Mouse (Mus musculus): ENCODE results near the gene LTO1. TPM values are rescaled to one million over a fixed set of nuclear protein-coding genes. Genes with fewer than 3 reads are reported as not detected.

The LTO1 gene
- polyA plus RNA-seq, 1 experiment from 2014 or later, result 21.4 TPM

DNA sequence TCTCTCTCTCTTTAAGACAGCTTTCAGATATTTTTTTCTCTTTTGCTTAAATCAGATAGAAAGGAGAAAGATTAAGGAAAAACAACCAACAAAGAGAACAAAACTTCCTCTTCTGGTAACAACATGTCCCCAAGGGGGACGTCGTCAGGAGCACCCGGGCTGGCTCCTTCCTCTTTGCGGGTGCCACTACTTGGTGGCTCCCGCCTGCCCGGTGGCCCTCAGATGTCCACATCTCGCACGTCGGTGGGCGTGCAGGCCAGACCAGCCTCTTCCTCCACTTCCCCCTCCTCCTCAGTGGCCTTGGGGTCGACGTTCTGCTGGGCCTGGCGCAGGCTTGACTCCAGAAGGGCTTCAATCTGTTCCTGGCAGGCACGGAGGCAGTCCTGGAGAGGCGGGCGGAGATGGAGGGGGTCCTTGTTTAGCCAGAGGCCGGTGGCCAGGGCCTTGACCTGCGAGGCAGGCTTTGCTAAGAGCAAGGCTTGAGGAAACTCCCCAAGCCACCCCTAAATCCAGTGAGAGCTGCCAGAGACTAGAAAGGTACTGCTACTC lies 17.6 kb downstream of the LTO1 start:
- H3K9ac ChIP-seq, result no peak overlapping the region
- no peaks in the 10 kb centered on the region for H3K9me3 ChIP-seq (replicated peaks)
- no peak overlapping the region for H3K27ac ChIP-seq (ENCODE audit: poor library complexity, severe bottlenecking)
- peaks cover 69% of the 10 kb centered on the region for H3K36me3 ChIP-seq
- no peaks in the 10 kb centered on the region for H3K27me3 ChIP-seq (replicated peaks)
- H3K4me2 ChIP-seq, result no peak overlapping the region
- H3K4me1 ChIP-seq (replicated peaks), result peaks cover 24% of the 10 kb centered on the region
- no peak overlapping the region for H3K4me3 ChIP-seq
- WGBS, result 79% methylated on average over 18 of the region's 18 CpGs
- ATAC-seq (ENCODE audit: insufficient number of reproducible peaks, low FRiP score), result no peak

DNA sequence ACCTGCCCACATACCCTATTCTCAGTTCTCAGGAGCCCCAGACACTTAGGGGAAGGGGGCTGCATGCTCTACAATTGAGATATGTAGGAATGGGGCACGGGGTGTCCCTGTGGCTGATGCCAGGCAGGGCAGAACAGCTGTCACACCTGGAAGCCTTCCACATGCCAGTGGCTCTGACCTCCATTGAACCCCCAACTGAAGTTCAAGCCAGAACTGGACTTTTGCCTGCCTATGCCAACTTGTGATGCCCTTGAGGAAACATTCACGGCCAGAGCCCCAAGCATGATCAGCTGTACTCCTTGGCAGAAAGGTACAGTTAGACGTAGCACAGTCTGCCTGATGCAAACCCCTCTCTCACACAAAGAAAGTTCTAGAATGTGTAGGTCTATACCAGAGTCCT lies 18.4 kb downstream of the LTO1 start:
- H3K4me2 ChIP-seq, result no peak overlapping the region
- peaks cover 67% of the 10 kb centered on the region for H3K36me3 ChIP-seq
- H3K27me3 ChIP-seq (replicated peaks), result no peaks in the 10 kb centered on the region
- peaks cover 18% of the 10 kb centered on the region for H3K4me1 ChIP-seq (replicated peaks)
- no peak for ATAC-seq (ENCODE audit: insufficient number of reproducible peaks, low FRiP score)
- no peaks in the 10 kb centered on the region for H3K9me3 ChIP-seq (replicated peaks)
- no peak overlapping the region for H3K9ac ChIP-seq
- WGBS, result 84% methylated on average over 3 of the region's 3 CpGs
- no peak overlapping the region for H3K27ac ChIP-seq (ENCODE audit: poor library complexity, severe bottlenecking)
- H3K4me3 ChIP-seq, result no peak overlapping the region

DNA sequence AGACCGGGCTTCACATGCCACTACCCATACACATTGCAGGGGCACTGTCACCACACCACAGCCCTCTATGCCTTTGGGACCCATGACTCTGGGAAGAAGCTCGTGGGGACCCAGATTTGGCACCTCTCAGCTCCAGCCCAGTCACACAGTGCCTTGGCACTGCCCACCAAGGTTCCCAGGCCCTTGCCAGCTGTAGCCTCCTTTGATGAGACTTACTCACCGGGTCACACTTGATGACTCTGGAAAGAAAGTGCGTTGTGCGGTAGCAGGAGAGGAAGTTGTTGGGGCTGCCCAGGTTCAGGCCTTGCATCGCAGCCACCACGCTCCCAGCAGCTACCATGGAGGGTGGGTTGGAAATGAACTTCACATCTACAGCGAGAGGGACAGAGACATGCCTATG lies 18.9 kb downstream of the LTO1 start:
- Histone ChIP-seq H3K9ac (no peak overlapping the region), H3K4me1 (replicated peaks) (peaks cover 16% of the 10 kb centered on the region), H3K4me3 (no peak overlapping the region), H3K27ac (ENCODE audit: poor library complexity, severe bottlenecking) (no peak overlapping the region), H3K36me3 (peaks cover 67% of the 10 kb centered on the region), H3K27me3 (replicated peaks) (no peaks in the 10 kb centered on the region), H3K9me3 (replicated peaks) (no peaks in the 10 kb centered on the region), H3K4me2 (no peak overlapping the region)
- no peak for ATAC-seq (ENCODE audit: insufficient number of reproducible peaks, low FRiP score)
- 85% methylated on average over 8 of the region's 8 CpGs for WGBS

DNA sequence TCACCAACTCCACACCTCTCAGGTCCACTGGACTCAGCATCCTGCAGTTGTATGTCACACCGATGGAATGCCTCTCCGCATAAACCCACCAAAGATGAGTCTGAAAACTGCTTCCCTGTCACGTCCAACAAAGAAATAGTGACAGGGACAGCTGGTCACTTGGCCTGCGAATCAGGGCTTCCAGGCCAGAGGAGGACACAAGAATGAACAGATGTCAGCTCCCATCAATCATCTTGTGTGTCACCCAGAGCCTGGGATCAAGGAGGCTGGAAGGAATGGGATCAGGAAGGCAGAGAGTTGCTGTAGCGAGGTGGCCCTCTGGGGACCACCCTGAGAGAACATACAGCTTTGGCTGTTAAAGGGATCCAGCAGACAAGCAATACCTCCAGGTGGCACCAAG lies 20.0 kb downstream of the LTO1 start:
- Histone ChIP-seq H3K9me3 (replicated peaks) (no peaks in the 10 kb centered on the region), H3K9ac (no peak overlapping the region), H3K27ac (ENCODE audit: poor library complexity, severe bottlenecking) (no peak overlapping the region), H3K4me3 (no peak overlapping the region), H3K27me3 (replicated peaks) (no peaks in the 10 kb centered on the region), H3K4me1 (replicated peaks) (peaks cover 16% of the 10 kb centered on the region), H3K4me2 (no peak overlapping the region), H3K36me3 (peaks cover 67% of the 10 kb centered on the region)
- WGBS, result 80% methylated on average over 5 of the region's 5 CpGs
- ATAC-seq (ENCODE audit: insufficient number of reproducible peaks, low FRiP score), result no peak

DNA sequence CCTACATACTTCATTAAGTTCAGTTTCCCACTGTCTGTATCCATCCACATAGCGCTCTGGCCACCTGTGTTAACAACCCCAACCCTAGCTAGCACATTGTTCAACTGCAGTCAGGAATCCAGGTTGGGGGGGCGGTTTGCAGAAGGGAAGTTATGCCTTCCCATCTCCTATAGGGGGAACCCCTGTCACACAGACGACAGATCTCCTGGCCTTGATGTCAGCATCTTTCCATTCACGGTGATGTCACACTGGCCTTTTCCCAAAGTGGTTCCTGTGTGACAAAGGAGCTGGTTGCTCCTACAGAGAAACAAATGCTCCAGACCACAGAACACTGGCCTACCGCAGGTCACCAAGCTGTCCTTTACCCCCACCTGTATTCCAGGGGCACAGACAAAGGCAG lies 20.7 kb downstream of the LTO1 start:
- H3K9me3 ChIP-seq (replicated peaks), result no peaks in the 10 kb centered on the region
- no peaks in the 10 kb centered on the region for H3K27me3 ChIP-seq (replicated peaks)
- no peak overlapping the region for H3K4me2 ChIP-seq
- peaks cover 23% of the 10 kb centered on the region for H3K4me1 ChIP-seq (replicated peaks)
- no peak overlapping the region for H3K27ac ChIP-seq (ENCODE audit: poor library complexity, severe bottlenecking)
- H3K4me3 ChIP-seq, result no peak overlapping the region
- no peak overlapping the region for H3K9ac ChIP-seq
- ATAC-seq (ENCODE audit: insufficient number of reproducible peaks, low FRiP score), result no peak
- H3K36me3 ChIP-seq, result peaks cover 62% of the 10 kb centered on the region
- WGBS, result 47% methylated on average over 5 of the region's 5 CpGs

DNA sequence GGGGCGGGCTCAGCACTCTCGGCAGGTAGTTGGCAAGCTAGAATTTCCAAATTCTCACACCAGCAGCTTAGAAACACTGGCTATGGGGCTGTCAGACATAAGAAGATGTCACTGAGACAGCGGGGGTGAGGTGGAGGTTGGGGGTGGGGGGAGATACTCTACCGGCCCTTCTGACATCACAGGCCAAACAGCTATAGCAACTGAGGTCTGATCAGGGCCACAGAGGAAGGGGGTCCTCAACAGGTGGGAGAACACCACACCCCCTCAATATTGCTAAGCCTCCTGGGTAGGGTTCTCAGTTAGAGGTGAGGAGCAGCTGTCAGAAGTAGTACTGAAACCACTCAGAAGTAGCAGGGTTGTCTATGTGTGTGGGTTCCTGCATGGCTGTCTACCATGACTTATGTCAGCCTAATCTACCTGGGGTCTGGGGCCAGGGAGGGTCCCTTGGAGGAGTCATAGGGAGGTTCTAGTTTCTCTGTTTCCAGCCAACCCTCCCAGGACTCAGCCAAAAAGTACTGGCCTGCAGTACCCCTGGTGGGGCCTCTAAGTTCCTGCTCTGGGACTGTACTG lies 21.5 kb downstream of the LTO1 start:
- Histone ChIP-seq H3K9ac (no peak overlapping the region), H3K9me3 (replicated peaks) (no peaks in the 10 kb centered on the region), H3K27me3 (replicated peaks) (no peaks in the 10 kb centered on the region), H3K4me3 (no peak overlapping the region), H3K4me1 (replicated peaks) (peaks cover 24% of the 10 kb centered on the region), H3K36me3 (peaks cover 54% of the 10 kb centered on the region), H3K27ac (ENCODE audit: poor library complexity, severe bottlenecking) (no peak overlapping the region), H3K4me2 (no peak overlapping the region)
- WGBS, result 76% methylated on average over 4 of the region's 4 CpGs
- ATAC-seq (ENCODE audit: insufficient number of reproducible peaks, low FRiP score), result no peak

DNA sequence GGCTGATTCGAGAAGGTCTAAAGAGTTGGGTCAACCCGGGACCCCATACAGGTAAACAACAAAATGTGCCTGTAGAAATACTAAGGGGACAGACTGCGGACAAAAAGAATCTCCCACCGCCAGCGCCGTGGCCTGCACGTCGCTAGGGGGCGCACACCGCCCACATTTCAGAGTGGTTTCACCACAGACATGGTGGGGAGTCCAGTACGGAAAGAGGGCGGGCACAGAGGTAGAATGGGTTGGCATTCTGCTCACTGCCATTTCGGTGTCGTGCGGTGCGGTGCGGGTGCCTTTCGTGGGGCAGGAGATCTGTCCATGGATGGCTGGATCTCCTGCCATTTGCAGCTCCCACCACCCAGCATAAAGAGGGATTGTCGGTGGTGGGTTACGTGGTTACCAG lies 22.6 kb downstream of the LTO1 start:
- H3K9ac ChIP-seq, result peak overlapping the region; percentile 88
- ATAC-seq (ENCODE audit: insufficient number of reproducible peaks, low FRiP score), result 0 out of 2 replicates have a peak, but pooled peaks have one; percentile 17
- H3K4me1 ChIP-seq (replicated peaks), result peaks cover 30% of the 10 kb centered on the region

DNA sequence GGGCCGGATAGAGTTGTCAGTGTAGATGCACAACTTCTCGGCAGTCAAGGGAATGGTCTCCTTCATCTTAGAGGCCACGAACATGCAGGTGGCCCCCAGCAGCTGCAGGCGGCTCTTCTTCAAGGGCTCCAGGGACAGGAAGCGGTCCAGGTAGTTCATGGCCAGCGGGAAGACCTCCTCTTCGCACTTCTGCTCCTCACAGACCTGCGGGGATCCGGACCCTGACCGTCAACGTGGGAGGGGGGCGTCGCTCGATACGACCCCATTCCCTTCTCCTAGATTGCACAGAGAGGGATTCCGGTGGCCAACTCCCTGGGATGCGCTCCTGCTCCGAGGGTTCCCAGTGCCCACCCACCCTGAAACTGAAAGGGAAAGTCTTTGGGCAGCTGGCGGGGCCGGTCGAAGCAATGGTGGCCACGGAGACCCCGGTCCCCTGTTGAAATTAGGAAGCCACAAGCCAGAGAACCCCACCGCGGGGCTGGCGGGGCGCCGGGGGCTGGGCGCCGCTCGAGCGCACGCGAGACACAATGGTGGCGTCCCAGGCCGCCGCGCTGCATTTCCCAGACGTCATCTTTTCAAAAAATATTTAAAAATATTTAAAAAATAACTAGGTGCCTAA lies 23.1 kb downstream of the LTO1 start:
- H3K4me1 ChIP-seq (replicated peaks), result peaks cover 35% of the 10 kb centered on the region
- H3K27ac ChIP-seq (ENCODE audit: poor library complexity, severe bottlenecking), result peak overlapping the region; percentile 95
- H3K27me3 ChIP-seq (replicated peaks), result no peaks in the 10 kb centered on the region
- H3K36me3 ChIP-seq, result peaks cover 43% of the 10 kb centered on the region
- H3K4me2 ChIP-seq, result peak overlapping the region; percentile 96
- H3K9me3 ChIP-seq (replicated peaks), result no peaks in the 10 kb centered on the region
- 1% methylated on average over 39 of the region's 39 CpGs for WGBS
- ATAC-seq (ENCODE audit: insufficient number of reproducible peaks, low FRiP score), result no peak
- peak overlapping the region; percentile 67 for H3K4me3 ChIP-seq
- peak overlapping the region; percentile 88 for H3K9ac ChIP-seq

More for the DNA sequence above, 22.6 kb downstream of the LTO1 start:
- Histone ChIP-seq H3K4me2 (peak overlapping the region; percentile 96), H3K9me3 (replicated peaks) (no peaks in the 10 kb centered on the region), H3K4me3 (peak overlapping the region; percentile 67), H3K36me3 (peaks cover 49% of the 10 kb centered on the region), H3K27ac (ENCODE audit: poor library complexity, severe bottlenecking) (peak overlapping the region; percentile 95), H3K27me3 (replicated peaks) (no peaks in the 10 kb centered on the region)
- 2% methylated on average over 20 of the region's 20 CpGs for WGBS

DNA sequence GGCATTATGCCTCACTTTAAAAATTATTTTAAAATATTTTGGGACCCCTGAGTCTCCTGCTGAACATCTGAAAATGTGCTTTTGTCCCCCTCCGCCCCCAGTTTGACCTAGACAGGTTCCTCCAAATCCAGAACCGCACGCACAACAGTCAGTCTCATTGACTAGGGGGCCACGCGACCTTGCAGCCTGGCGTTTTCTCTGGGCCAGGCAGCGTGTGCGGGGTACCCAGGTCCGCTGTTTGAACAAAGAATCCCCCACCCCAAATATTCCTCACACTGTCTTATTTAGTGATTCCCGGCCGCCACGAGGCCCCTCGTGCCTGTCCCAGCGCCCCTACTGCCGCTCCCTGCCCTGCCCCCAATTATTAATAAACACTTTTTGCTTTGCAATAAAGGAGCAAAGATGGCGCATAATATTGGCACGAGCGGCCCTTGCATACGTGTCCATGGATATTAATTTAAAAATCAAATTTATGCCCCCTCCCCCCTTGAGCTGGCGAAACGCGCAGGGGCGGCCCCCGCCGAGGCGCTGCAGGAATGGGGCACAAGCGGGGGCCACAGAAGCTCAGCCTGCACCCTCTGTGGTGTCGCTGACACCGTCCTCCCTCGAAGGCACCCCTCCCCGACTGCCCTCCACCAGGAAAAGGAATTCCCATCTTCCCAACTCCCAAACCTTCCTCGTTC lies 23.9 kb downstream of the LTO1 start:
- Histone ChIP-seq H3K4me3 (peak overlapping the region; percentile 67), H3K4me1 (replicated peaks) (peaks cover 42% of the 10 kb centered on the region), H3K27me3 (replicated peaks) (no peaks in the 10 kb centered on the region), H3K9me3 (replicated peaks) (no peaks in the 10 kb centered on the region), H3K27ac (ENCODE audit: poor library complexity, severe bottlenecking) (peak overlapping the region; percentile 95), H3K4me2 (peak overlapping the region; percentile 96), H3K9ac (peak overlapping the region; percentile 88), H3K36me3 (peaks cover 35% of the 10 kb centered on the region)
- WGBS, result under 1% methylated on average over 32 of the region's 32 CpGs
- ATAC-seq (ENCODE audit: insufficient number of reproducible peaks, low FRiP score), result no peak

DNA sequence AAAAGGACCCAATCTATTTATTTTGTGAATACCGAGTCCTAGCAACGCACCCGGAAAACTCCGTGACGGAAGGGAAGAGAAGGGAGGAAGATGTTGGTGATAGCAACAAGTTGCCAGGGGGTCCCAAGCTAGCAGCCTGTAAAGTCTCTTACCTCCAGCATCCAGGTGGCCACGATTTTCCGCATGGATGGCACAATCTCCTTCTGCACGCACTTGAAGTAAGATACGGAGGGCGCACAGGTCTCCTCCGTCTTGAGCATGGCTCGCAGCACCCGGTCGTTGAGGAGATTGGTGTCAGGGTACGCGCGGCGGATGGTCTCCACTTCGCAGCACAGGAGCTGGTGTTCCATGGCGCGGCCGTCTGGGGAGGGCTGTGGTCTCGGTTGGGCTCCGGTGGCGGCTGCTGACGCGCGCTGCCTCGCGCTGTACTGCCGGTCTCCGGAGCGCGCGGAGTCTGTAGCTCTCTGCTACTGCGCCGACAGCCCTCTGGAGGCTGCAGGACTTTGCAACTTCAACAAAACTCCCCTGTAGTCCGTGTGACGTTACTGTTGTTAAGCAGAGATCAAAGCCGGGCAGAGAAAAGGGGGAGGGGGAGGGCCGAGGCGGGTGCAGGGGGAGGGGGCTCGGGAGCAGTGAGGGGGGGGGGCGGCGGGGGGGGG lies 24.6 kb downstream of the LTO1 start, which contains the start of gene Ccnd1:
Ccnd1 (minus strand) TSS at position 582 of the 659 bp plus-strand sequence.
- H3K9ac ChIP-seq, result peak within 1 kb of the TSS; percentile 88
- peak within 1 kb of the TSS; percentile 96 for H3K4me2 ChIP-seq
- ATAC-seq (ENCODE audit: insufficient number of reproducible peaks, low FRiP score), result peak; percentile 70
- no peaks in the 10 kb centered on the region for H3K27me3 ChIP-seq (replicated peaks)
- peaks cover 43% of the 10 kb centered on the region for H3K4me1 ChIP-seq (replicated peaks)
- peaks cover 29% of the 10 kb centered on the region for H3K36me3 ChIP-seq
- WGBS, result under 1% methylated on average over 42 of the region's 45 CpGs
- H3K4me3 ChIP-seq, result peak within 1 kb of the TSS; percentile 67
- H3K27ac ChIP-seq (ENCODE audit: poor library complexity, severe bottlenecking), result peak within 1 kb of the TSS; percentile 95
- H3K9me3 ChIP-seq (replicated peaks), result no peaks in the 10 kb centered on the region

Data from heart, embryonic 12.5 days (tissue).